9 mouse cellular contexts compared by ENCODE assay signal in the genomic region with DNA sequence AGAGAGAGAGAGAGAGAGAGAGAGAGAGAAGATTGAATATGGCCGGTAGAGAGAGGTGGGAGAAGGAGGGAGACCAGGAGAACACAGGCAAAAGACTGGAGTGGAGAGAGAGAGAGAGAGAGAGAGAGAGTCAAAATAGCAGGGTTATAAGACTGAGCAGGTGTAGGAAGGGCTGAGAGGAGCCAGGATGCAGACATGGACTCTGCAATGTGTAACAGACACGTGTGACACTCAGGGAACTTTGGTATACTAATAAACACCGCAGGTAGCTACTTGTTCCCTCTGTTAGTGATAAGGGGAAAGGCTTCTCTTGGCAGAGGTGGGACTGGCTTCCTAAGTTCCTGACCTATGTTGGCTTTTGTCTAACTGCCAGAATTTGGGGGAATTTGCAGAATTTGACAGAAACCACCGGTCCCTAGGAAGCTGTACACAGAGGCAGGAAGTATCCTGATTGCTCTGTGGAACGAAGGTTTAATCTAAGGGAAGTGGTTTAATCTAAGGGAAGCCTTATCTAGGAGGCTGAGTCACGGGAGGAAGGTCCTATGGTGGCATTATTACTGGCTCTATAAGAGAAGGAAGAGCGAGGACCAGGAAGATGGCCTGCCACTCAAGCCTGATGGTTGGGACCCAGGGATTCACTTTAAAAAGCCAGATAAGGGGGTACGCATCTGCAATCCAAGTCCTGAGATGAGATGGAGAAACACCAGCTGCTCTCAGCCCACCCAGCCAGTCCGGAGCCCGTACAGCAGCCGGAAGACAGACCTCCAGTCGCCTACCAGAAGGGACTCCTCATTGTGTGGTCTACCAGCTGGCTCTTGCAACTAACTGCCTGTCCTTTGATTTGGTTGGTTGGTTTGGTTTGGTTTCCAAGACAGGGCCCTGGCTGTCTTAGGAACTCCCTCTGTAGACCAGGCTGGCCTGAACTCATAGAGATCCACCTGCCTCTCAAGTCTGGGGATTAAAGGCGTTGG. TPM values are rescaled to one million over a fixed set of nuclear protein-coding genes. Genes with fewer than 3 reads are reported as not detected.
DNase-seq lines count a peak whose midpoint lies in the region; ATAC-seq and TF ChIP-seq lines count a peak whose summit lies in the region.
"Had no signal": no experiment of that assay in that cellular context is flagged by ENCODE, and none has a peak within 500 bp of the region (broad histone marks: within the 10 kb centered on the region; RNA-seq: fewer than 3 reads in every experiment).

No protein-coding gene starts in this region.

- no peak for TF ChIP-seq CTCF in E14TG2a.4 (conservative IDR thresholded peaks at IDR 0.05; ENCODE audit: low read length)

- no peak overlapping the region for H3K27ac ChIP-seq in hindbrain, embryonic 12.5 days
- no peak overlapping the region for H3K27ac ChIP-seq in liver, embryonic 13.5 days
- H3K27ac ChIP-seq in stomach, embryonic 14.5 days (ENCODE audit: low read length), result peak overlapping the region; percentile 44; the same call in 1 of the 2 replicates

- no peak overlapping the region for H3K9ac ChIP-seq in hindbrain, embryonic 12.5 days
- H3K9ac ChIP-seq in liver, embryonic 13.5 days, result no peak overlapping the region
- H3K9ac ChIP-seq in stomach, embryonic 14.5 days (replicated peaks; ENCODE audit: low read depth, low read length), result no peak overlapping the region

- no peaks in the 10 kb centered on the region for H3K36me3 ChIP-seq in E14TG2a.4 (ENCODE audit: insufficient read depth, low read length)
- H3K36me3 ChIP-seq in hindbrain, embryonic 12.5 days, result no peaks in the 10 kb centered on the region
- no peaks in the 10 kb centered on the region for H3K36me3 ChIP-seq in liver, embryonic 13.5 days
- no peaks in the 10 kb centered on the region for H3K36me3 ChIP-seq in stomach, embryonic 14.5 days (ENCODE audit: control insufficient read depth, insufficient read depth, low read length)

- DNase-seq in liver, embryonic 13.5 days, result no peak
- no peak for DNase-seq in frontal cortex, postnatal 14 days (ENCODE audit: low spot score in 2 of 2)
- no peak for DNase-seq in spleen, adult 18-20 months
- no peak for DNase-seq in right cerebral cortex, postnatal 25 days

- H3K4me1 ChIP-seq in E14TG2a.4 (replicated peaks; ENCODE audit: low read depth, low read length), result peaks cover 100% of the 10 kb centered on the region
- H3K4me1 ChIP-seq in hindbrain, embryonic 12.5 days, result peaks cover 13% of the 10 kb centered on the region
- peaks cover 30% of the 10 kb centered on the region for H3K4me1 ChIP-seq in liver, embryonic 13.5 days (replicated peaks)
- peaks cover 22% of the 10 kb centered on the region; the same call in 1 of the 2 replicates for H3K4me1 ChIP-seq in stomach, embryonic 14.5 days (ENCODE audit: control insufficient read depth, insufficient read depth, low read length)

- peak overlapping the region; percentile 65 for H3K4me3 ChIP-seq in E14TG2a.4 (replicated peaks; ENCODE audit: low read length)
- peak overlapping the region; percentile 36; the same call in 1 of the 2 replicates for H3K4me3 ChIP-seq in hindbrain, embryonic 12.5 days
- no peak overlapping the region for H3K4me3 ChIP-seq in liver, embryonic 13.5 days (replicated peaks)
- peak overlapping the region; percentile 29; the same call in 1 of the 2 replicates for H3K4me3 ChIP-seq in stomach, embryonic 14.5 days (ENCODE audit: low read depth, low read length)

- H3K27me3 ChIP-seq in E14TG2a.4 (ENCODE audit: insufficient read depth, low read length), result no peaks in the 10 kb centered on the region
- H3K27me3 ChIP-seq in hindbrain, embryonic 12.5 days, result no peaks in the 10 kb centered on the region
- H3K27me3 ChIP-seq in liver, embryonic 13.5 days, result peaks cover 28% of the 10 kb centered on the region
- H3K27me3 ChIP-seq in stomach, embryonic 14.5 days (ENCODE audit: control insufficient read depth, insufficient read depth, low read length), result no peaks in the 10 kb centered on the region

- WGBS in hindbrain, embryonic 12.5 days, result 65% methylated on average over 13 of the region's 13 CpGs
- 29% methylated on average over 13 of the region's 13 CpGs for WGBS in liver, embryonic 13.5 days (ENCODE audit: insufficient replicate concordance)
- WGBS in stomach, embryonic 14.5 days, result 45% methylated on average over 13 of the region's 13 CpGs

- peak; percentile 41; the same call in 1 of the 2 replicates for ATAC-seq in common myeloid progenitor, adult 5-6 weeks (replicated peaks; ENCODE audit: low read depth, poor library complexity, severe bottlenecking)
- ATAC-seq in hindbrain, embryonic 12.5 days (ENCODE audit: low FRiP score), result peak; percentile 7; the same call in 1 of the 2 replicates
- ATAC-seq in liver, embryonic 13.5 days (ENCODE audit: low read depth), result no peak
- ATAC-seq in stomach, embryonic 14.5 days (ENCODE audit: insufficient number of reproducible peaks, insufficient read depth, low FRiP score, low read depth), result peak; percentile 21; the same call in 1 of the 2 replicates

- H3K4me2 ChIP-seq in hindbrain, embryonic 12.5 days (replicated peaks), result peak overlapping the region; percentile 73
- peak overlapping the region; percentile 72 for H3K4me2 ChIP-seq in liver, embryonic 13.5 days
- H3K4me2 ChIP-seq in stomach, embryonic 14.5 days (replicated peaks; ENCODE audit: low read depth, low read length), result peak overlapping the region; percentile 74

- H3K9me3 ChIP-seq in E14TG2a.4 (ENCODE audit: low read length), result no peaks in the 10 kb centered on the region
- H3K9me3 ChIP-seq in hindbrain, embryonic 12.5 days (replicated peaks), result no peaks in the 10 kb centered on the region
- H3K9me3 ChIP-seq in liver, embryonic 13.5 days (replicated peaks), result no peaks in the 10 kb centered on the region
- no peaks in the 10 kb centered on the region for H3K9me3 ChIP-seq in stomach, embryonic 14.5 days (ENCODE audit: control insufficient read depth, low read depth, low read length)

RNA-seq across cellular contexts. Expression of gene Mymx, which starts 27.3 kb away (rescaled TPM):
- not detected in 2 replicates for total RNA-seq in common myeloid progenitor, adult 5-6 weeks (2017)
- polyA plus RNA-seq in hindbrain, embryonic 12.5 days (2016; fragmentation: Nextera tagmentation; extraction: Ambion mirVana), result 1.6 and 5.0 TPM in 2 replicates
- polyA plus RNA-seq in liver, embryonic 13.5 days (2015; fragmentation: Nextera tagmentation; extraction: Ambion mirVana), result 0.42 and 0.59 TPM in 2 replicates
- polyA plus RNA-seq in stomach, embryonic 14.5 days (2014; fragmentation: Nextera tagmentation; extraction: Ambion mirVana), result 0.36 and 0.55 TPM in 2 replicates
- total RNA-seq: left cerebral cortex, postnatal 14 days had no signal

RNA-seq across cellular contexts. Expression of gene Slc29a1, which starts 29.8 kb away (rescaled TPM):
- total RNA-seq in common myeloid progenitor, adult 5-6 weeks (2017), result 80.6 and 109 TPM in 2 replicates
- polyA plus RNA-seq in hindbrain, embryonic 12.5 days (2016; fragmentation: Nextera tagmentation; extraction: Ambion mirVana), result 44.4 and 47.2 TPM in 2 replicates
- 215 and 233 TPM in 2 replicates for polyA plus RNA-seq in liver, embryonic 13.5 days (2015; fragmentation: Nextera tagmentation; extraction: Ambion mirVana)
- 72.2 and 73.0 TPM in 2 replicates for polyA plus RNA-seq in stomach, embryonic 14.5 days (2014; fragmentation: Nextera tagmentation; extraction: Ambion mirVana)

RNA-seq across cellular contexts. Expression of gene Capn11, which starts 30.0 kb away (rescaled TPM):
- total RNA-seq in common myeloid progenitor, adult 5-6 weeks (2017), result 0.27 and 0.34 TPM in 2 replicates
- 1.4 and 2.4 TPM in 2 replicates for polyA plus RNA-seq in hindbrain, embryonic 12.5 days (2016; fragmentation: Nextera tagmentation; extraction: Ambion mirVana)
- 0.05 and 0.09 TPM in 2 replicates for polyA plus RNA-seq in liver, embryonic 13.5 days (2015; fragmentation: Nextera tagmentation; extraction: Ambion mirVana)
- not detected in 2 replicates for polyA plus RNA-seq in stomach, embryonic 14.5 days (2014; fragmentation: Nextera tagmentation; extraction: Ambion mirVana)

RNA-seq across cellular contexts. Expression of gene Hsp90ab1, which starts 56.1 kb away (rescaled TPM):
- 2,806 and 3,169 TPM in 2 replicates for total RNA-seq in common myeloid progenitor, adult 5-6 weeks (2017)
- polyA plus RNA-seq in hindbrain, embryonic 12.5 days (2016; fragmentation: Nextera tagmentation; extraction: Ambion mirVana), result 1,350 and 1,487 TPM in 2 replicates
- polyA plus RNA-seq in liver, embryonic 13.5 days (2015; fragmentation: Nextera tagmentation; extraction: Ambion mirVana), result 1,012 and 1,064 TPM in 2 replicates
- polyA plus RNA-seq in stomach, embryonic 14.5 days (2014; fragmentation: Nextera tagmentation; extraction: Ambion mirVana), result 1,573 and 1,607 TPM in 2 replicates

RNA-seq across cellular contexts. Expression of gene Mrpl14, which starts 57.0 kb away (rescaled TPM):
- total RNA-seq in common myeloid progenitor, adult 5-6 weeks (2017), result 11.0 and 14.4 TPM in 2 replicates
- 98.1 and 110 TPM in 2 replicates for polyA plus RNA-seq in hindbrain, embryonic 12.5 days (2016; fragmentation: Nextera tagmentation; extraction: Ambion mirVana)
- 123 and 133 TPM in 2 replicates for polyA plus RNA-seq in liver, embryonic 13.5 days (2015; fragmentation: Nextera tagmentation; extraction: Ambion mirVana)
- polyA plus RNA-seq in stomach, embryonic 14.5 days (2014; fragmentation: Nextera tagmentation; extraction: Ambion mirVana), result 155 and 171 TPM in 2 replicates
